Mouse (Mus musculus): ENCODE results near the gene E130114P18Rik.

DNA sequence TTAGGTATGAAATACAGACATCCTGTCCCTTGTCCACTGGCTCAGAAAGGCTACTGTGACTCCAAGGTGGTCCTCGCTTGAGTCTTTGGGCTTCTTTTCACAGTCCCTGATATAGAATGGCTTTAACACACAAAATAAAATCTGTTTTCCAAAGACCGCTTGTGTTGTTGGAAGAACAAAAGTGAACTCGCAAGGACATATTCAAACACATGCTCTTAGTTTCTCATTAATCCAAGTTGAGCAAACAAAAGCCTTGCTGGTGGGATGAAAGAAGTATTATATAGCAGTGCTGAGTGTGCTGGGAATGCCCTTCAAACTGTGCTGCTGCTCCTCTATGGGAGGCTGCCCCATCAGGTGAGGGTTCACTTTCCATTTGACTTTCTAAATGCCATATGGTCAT is 169.7 kb downstream of the E130114P18Rik start:
- TF ChIP-seq TAL1 (IDR thresholded peaks at IDR 0.05; ENCODE audit: low read length) (no peak), GATA1 (IDR thresholded peaks at IDR 0.05; ENCODE audit: low read length) (no peak)

Data from erythroblast, embryonic 14.5 days (primary cell).